Mouse (Mus musculus) forebrain, embryonic 16.5 days (tissue): Measurements from ENCODE around the gene Mn1. TPM values are rescaled to one million over a fixed set of nuclear protein-coding genes. Genes with fewer than 3 reads are reported as not detected.

ENCODE experiments used
- ATAC-seq: fragments of 200-750 bp; cut with Nextera tagmentation; 2 replicates; pipeline ENCODE4 v1.8.0; 2017; ENCODE audit warnings: mild to moderate bottlenecking, moderate library complexity
- H3K27ac ChIP-seq: fragments of 300-500 bp; sonication (generic); 2 replicates; pipeline ENCODE4 v1.5.1; 2014; ENCODE audit warnings: low read length, control low read depth
- H3K27me3 ChIP-seq: fragments of 300-500 bp; sonication (generic); replicated peaks from 2 replicates; pipeline ENCODE4 v1.6.1; 2014; ENCODE audit warnings: low read length; ENCODE audit not compliant: control insufficient read depth, insufficient read depth
- H3K36me3 ChIP-seq: fragments of 300-500 bp; sonication (generic); 2 replicates; pipeline ENCODE4 v1.6.1; 2014; ENCODE audit not compliant: control insufficient read depth, insufficient read depth
- H3K4me1 ChIP-seq: fragments of 300-500 bp; sonication (generic); replicated peaks from 2 replicates; pipeline ENCODE4 v1.6.1; 2014; ENCODE audit warnings: low read length; ENCODE audit not compliant: control insufficient read depth, insufficient read depth
- H3K4me2 ChIP-seq: fragments of 300-500 bp; sonication (generic); 2 replicates; pipeline ENCODE4 v1.6.1; 2014; ENCODE audit warnings: mild to moderate bottlenecking, low read length, control low read depth
- H3K4me3 ChIP-seq: fragments of 300-500 bp; sonication (generic); replicated peaks from 2 replicates; pipeline ENCODE4 v1.5.1; 2014; ENCODE audit warnings: mild to moderate bottlenecking, low read length, control low read depth
- H3K9ac ChIP-seq: fragments of 300-500 bp; sonication (generic); replicated peaks from 2 replicates; pipeline ENCODE4 v1.6.1; 2014; ENCODE audit warnings: low read depth, low read length, control low read depth
- H3K9me3 ChIP-seq: fragments of 300-500 bp; sonication (generic); 2 replicates; pipeline ENCODE4 v1.6.1; 2016; ENCODE audit warnings: low read length; ENCODE audit not compliant: control insufficient read depth
- WGBS: fragments of 180-500 bp; shearing (Covaris S2); extraction: QIAGEN DNeasy Blood & Tissue Kit; methylation state at CpG from one replicate; pipeline ENCODE4 v1.1.7; 2014; 5-methylcytosine and 5-hydroxymethylcytosine counted together
- polyA plus RNA-seq: library from polyadenylated mRNA; unstranded; fragments of >200 nt; fragmentation: Nextera tagmentation; extraction: Ambion mirVana; gene quantifications from 2 replicates; pipeline ENCODE4 v1.2.1, GENCODE M21; 2015

Mn1 gene
- polyA plus RNA-seq, 1 experiment from 2014 or later: 99.6 TPM

- Histone ChIP-seq H3K4me1 (0 out of 2 replicates have a peak, but pooled peaks cover 2% of the 10 kb centered on the region), H3K4me2 (no peak overlapping the region), H3K4me3 (no peak overlapping the region), H3K36me3 (peaks cover 26% of the 10 kb centered on the region), H3K9ac (no peak overlapping the region), H3K9me3 (no peaks in the 10 kb centered on the region), H3K27ac (no peak overlapping the region), H3K27me3 (no peaks in the 10 kb centered on the region)
- no peak for ATAC-seq
- 97% methylated on average over 6 of the region's 6 CpGs for WGBS
Observed at GRCm38 (mm10) chr5:111454876-111455275, 37.7 kb downstream of the Mn1 start.

GRCm38 (mm10) chr5:111458675-111459074 is 41.5 kb downstream of the Mn1 start:
- peak; percentile 45 for ATAC-seq
- Histone ChIP-seq H3K4me1 (no peaks in the 10 kb centered on the region), H3K9me3 (no peaks in the 10 kb centered on the region), H3K4me3 (no peak overlapping the region), H3K36me3 (peaks cover 19% of the 10 kb centered on the region), H3K9ac (no peak overlapping the region), H3K27ac (no peak overlapping the region), H3K4me2 (no peak overlapping the region), H3K27me3 (no peaks in the 10 kb centered on the region)
- WGBS: 86% methylated on average over 6 of the region's 6 CpGs

GRCm38 (mm10) chr5:111465811-111466299 is 48.7 kb downstream of the Mn1 start:
- no peak overlapping the region for H3K9ac ChIP-seq
- no peaks in the 10 kb centered on the region for H3K36me3 ChIP-seq
- WGBS: 63% methylated on average over 11 of the region's 11 CpGs
- no peaks in the 10 kb centered on the region for H3K9me3 ChIP-seq
- no peaks in the 10 kb centered on the region for H3K4me1 ChIP-seq
- no peaks in the 10 kb centered on the region for H3K27me3 ChIP-seq
- H3K4me3 ChIP-seq: no peak overlapping the region
- H3K4me2 ChIP-seq: no peak overlapping the region
- no peak overlapping the region; the same call in 1 of the 2 replicates for H3K27ac ChIP-seq
- ATAC-seq: 0 out of 2 replicates have a peak, but pooled peaks have one; percentile 10

- Histone ChIP-seq H3K36me3 (no peaks in the 10 kb centered on the region), H3K9me3 (no peaks in the 10 kb centered on the region), H3K27ac (no peak overlapping the region), H3K4me2 (no peak overlapping the region), H3K4me1 (no peaks in the 10 kb centered on the region), H3K27me3 (no peaks in the 10 kb centered on the region), H3K9ac (no peak overlapping the region), H3K4me3 (no peak overlapping the region)
- ATAC-seq: no peak
- 79% methylated on average over 9 of the region's 9 CpGs for WGBS
Observed at GRCm38 (mm10) chr5:111466429-111466828, 49.3 kb downstream of the Mn1 start.

GRCm38 (mm10) chr5:111467699-111468098 is 50.5 kb downstream of the Mn1 start:
- no peaks in the 10 kb centered on the region for H3K27me3 ChIP-seq
- H3K27ac ChIP-seq: no peak overlapping the region
- H3K36me3 ChIP-seq: no peaks in the 10 kb centered on the region
- H3K4me2 ChIP-seq: no peak overlapping the region
- no peak overlapping the region for H3K4me3 ChIP-seq
- H3K9ac ChIP-seq: no peak overlapping the region
- 91% methylated on average over 5 of the region's 5 CpGs for WGBS
- no peaks in the 10 kb centered on the region for H3K4me1 ChIP-seq
- no peaks in the 10 kb centered on the region for H3K9me3 ChIP-seq
- ATAC-seq: no peak

GRCm38 (mm10) chr5:111469195-111469882 is 52.2 kb downstream of the Mn1 start:
- Histone ChIP-seq H3K4me3 (no peak overlapping the region), H3K27me3 (no peaks in the 10 kb centered on the region)

GRCm38 (mm10) chr5:111470875-111471274 is 53.7 kb downstream of the Mn1 start:
- H3K9ac ChIP-seq: no peak overlapping the region
- no peak overlapping the region for H3K4me2 ChIP-seq
- no peaks in the 10 kb centered on the region for H3K9me3 ChIP-seq
- H3K4me3 ChIP-seq: no peak overlapping the region
- no peaks in the 10 kb centered on the region for H3K36me3 ChIP-seq
- H3K27ac ChIP-seq: no peak overlapping the region
- H3K4me1 ChIP-seq: peaks cover 12% of the 10 kb centered on the region
- no peaks in the 10 kb centered on the region for H3K27me3 ChIP-seq
- 92% methylated on average over 4 of the region's 4 CpGs for WGBS
- ATAC-seq: no peak

More at GRCm38 (mm10) chr5:111469195-111469882, 52.2 kb downstream of the Mn1 start:
- Histone ChIP-seq H3K4me1 (peaks cover 6% of the 10 kb centered on the region), H3K9ac (no peak overlapping the region), H3K27ac (no peak overlapping the region), H3K36me3 (no peaks in the 10 kb centered on the region), H3K4me2 (no peak overlapping the region), H3K9me3 (no peaks in the 10 kb centered on the region)
- ATAC-seq: no peak
- WGBS: 85% methylated on average over 7 of the region's 7 CpGs

GRCm38 (mm10) chr5:111473425-111473824 is 56.3 kb downstream of the Mn1 start:
- 72% methylated on average over 11 of the region's 11 CpGs for WGBS
- H3K36me3 ChIP-seq: no peaks in the 10 kb centered on the region
- H3K27me3 ChIP-seq: no peaks in the 10 kb centered on the region
- no peak overlapping the region; the same call in 1 of the 2 replicates for H3K27ac ChIP-seq
- no peak overlapping the region for H3K4me2 ChIP-seq
- ATAC-seq: peak; percentile 66
- H3K4me1 ChIP-seq: peaks cover 13% of the 10 kb centered on the region
- H3K9me3 ChIP-seq: no peaks in the 10 kb centered on the region
- no peak overlapping the region for H3K9ac ChIP-seq
- H3K4me3 ChIP-seq: no peak overlapping the region

- H3K4me1 ChIP-seq: peaks cover 13% of the 10 kb centered on the region
- no peaks in the 10 kb centered on the region for H3K9me3 ChIP-seq
- no peak overlapping the region for H3K27ac ChIP-seq
- ATAC-seq: peak; percentile 66
- H3K4me3 ChIP-seq: no peak overlapping the region
- no peak overlapping the region for H3K4me2 ChIP-seq
- H3K27me3 ChIP-seq: no peaks in the 10 kb centered on the region
- 18% methylated on average over 5 of the region's 5 CpGs for WGBS
- no peaks in the 10 kb centered on the region for H3K36me3 ChIP-seq
- no peak overlapping the region for H3K9ac ChIP-seq
Observed at GRCm38 (mm10) chr5:111475721-111476120, 58.6 kb downstream of the Mn1 start.
